Mouse (Mus musculus) bone marrow macrophage, adult 2 months (primary cell): ENCODE data around the gene Dkk3.

Source experiments
- CTCF ChIP-seq: IDR thresholded peaks from 2 replicates; pipeline ENCODE4 v1.5.1; 2012; ENCODE audit warnings: low read depth, mild to moderate bottlenecking, low read length, moderate library complexity
- POLR2A ChIP-seq: IDR thresholded peaks from 2 replicates; pipeline ENCODE4 v1.6.1; 2012; ENCODE audit warnings: mild to moderate bottlenecking, low read depth, low read length, borderline replicate concordance

DNA sequence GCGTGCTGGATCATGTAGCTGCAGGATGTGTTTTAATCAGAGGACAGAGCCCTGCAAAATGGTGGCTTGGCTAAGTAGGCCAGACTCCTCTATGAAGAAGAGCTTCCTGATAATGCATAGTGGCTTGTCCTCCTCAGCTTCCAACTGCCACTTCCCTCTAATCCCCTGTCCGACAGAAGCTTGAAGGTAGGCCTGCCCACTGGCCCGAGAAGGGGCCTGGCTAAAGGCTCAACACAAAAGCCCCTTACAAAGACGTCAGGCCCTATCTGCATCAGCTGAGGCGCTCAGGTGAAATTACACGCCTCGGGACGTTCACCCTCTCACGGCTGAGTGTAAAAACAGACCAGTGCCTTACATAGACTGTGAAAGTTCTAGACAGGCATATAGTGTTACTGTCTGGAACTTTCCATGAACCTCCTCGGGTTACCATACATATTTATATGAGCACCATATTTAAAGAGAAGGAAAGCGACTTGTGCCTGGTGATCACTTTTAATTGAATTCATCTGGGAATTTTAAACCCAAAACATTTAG, 14.1 kb downstream of the Dkk3 start:
- TF ChIP-seq POLR2A (no peak), CTCF (no peak)
